Mouse (Mus musculus): ENCODE measurements at regions not wholly inside any gene's neighbourhood (a gene's known extent, or its start where the extent isn't known, plus 50 kb on each side); places are given as distances from the start of the nearest gene placed in this dataset.

GRCm38 (mm10) chr1:177584302-177584886 lies 142.2 kb downstream of the Zbtb18 start:
- no peaks in the 10 kb centered on the region for H3K27me3 ChIP-seq (ENCODE audit: control insufficient read depth, insufficient read depth, low read length)
- no peaks in the 10 kb centered on the region for H3K4me1 ChIP-seq (ENCODE audit: control insufficient read depth, insufficient read depth, low read length)
- no peak overlapping the region for H3K4me3 ChIP-seq (ENCODE audit: low read length)
- H3K9ac ChIP-seq (ENCODE audit: low read depth, low read length): no peak overlapping the region
- H3K27ac ChIP-seq (ENCODE audit: low read depth, low read length): no peak overlapping the region
- no peaks in the 10 kb centered on the region for H3K36me3 ChIP-seq (ENCODE audit: control insufficient read depth, insufficient read depth, low read length)
- peaks cover 10% of the 10 kb centered on the region for H3K9me3 ChIP-seq (ENCODE audit: control insufficient read depth, low read length)
- H3K4me2 ChIP-seq (replicated peaks; ENCODE audit: low read depth, low read length): no peak overlapping the region
- 30% methylated on average over 5 of the region's 5 CpGs for WGBS
- ATAC-seq (ENCODE audit: low FRiP score, low TSS enrichment): peak; percentile 90

- H3K9ac ChIP-seq (ENCODE audit: low read depth, low read length): no peak overlapping the region
- no peak overlapping the region for H3K27ac ChIP-seq (ENCODE audit: low read depth, low read length)
- ATAC-seq (ENCODE audit: low FRiP score, low TSS enrichment): no peak
- no peaks in the 10 kb centered on the region for H3K27me3 ChIP-seq (ENCODE audit: control insufficient read depth, insufficient read depth, low read length)
- H3K4me2 ChIP-seq (replicated peaks; ENCODE audit: low read depth, low read length): no peak overlapping the region
- H3K9me3 ChIP-seq (ENCODE audit: control insufficient read depth, low read length): peaks cover 10% of the 10 kb centered on the region
- no peaks in the 10 kb centered on the region for H3K4me1 ChIP-seq (ENCODE audit: control insufficient read depth, insufficient read depth, low read length)
- no peaks in the 10 kb centered on the region for H3K36me3 ChIP-seq (ENCODE audit: control insufficient read depth, insufficient read depth, low read length)
- 83% methylated on average over 2 of the region's 2 CpGs for WGBS
- H3K4me3 ChIP-seq (ENCODE audit: low read length): no peak overlapping the region
Observed at GRCm38 (mm10) chr1:177585320-177585719, 143.2 kb downstream of the Zbtb18 start.

GRCm38 (mm10) chr1:177589034-177589433 lies 140.6 kb upstream of the 1700016C15Rik start:
- 80% methylated on average over 7 of the region's 7 CpGs for WGBS
- no peak overlapping the region for H3K4me3 ChIP-seq (ENCODE audit: low read length)
- H3K36me3 ChIP-seq (ENCODE audit: control insufficient read depth, insufficient read depth, low read length): no peaks in the 10 kb centered on the region
- H3K27ac ChIP-seq (ENCODE audit: low read depth, low read length): no peak overlapping the region
- H3K4me2 ChIP-seq (replicated peaks; ENCODE audit: low read depth, low read length): no peak overlapping the region
- no peaks in the 10 kb centered on the region for H3K27me3 ChIP-seq (ENCODE audit: control insufficient read depth, insufficient read depth, low read length)
- H3K9me3 ChIP-seq (ENCODE audit: control insufficient read depth, low read length): no peaks in the 10 kb centered on the region
- ATAC-seq (ENCODE audit: low FRiP score, low TSS enrichment): no peak
- no peaks in the 10 kb centered on the region for H3K4me1 ChIP-seq (ENCODE audit: control insufficient read depth, insufficient read depth, low read length)
- H3K9ac ChIP-seq (ENCODE audit: low read depth, low read length): no peak overlapping the region

GRCm38 (mm10) chr1:177589656-177590055 lies 140.0 kb upstream of the 1700016C15Rik start:
- Histone ChIP-seq H3K27ac (ENCODE audit: low read depth, low read length) (no peak overlapping the region), H3K9me3 (ENCODE audit: control insufficient read depth, low read length) (no peaks in the 10 kb centered on the region), H3K4me3 (ENCODE audit: low read length) (no peak overlapping the region), H3K9ac (ENCODE audit: low read depth, low read length) (no peak overlapping the region), H3K4me2 (replicated peaks; ENCODE audit: low read depth, low read length) (no peak overlapping the region), H3K27me3 (ENCODE audit: control insufficient read depth, insufficient read depth, low read length) (no peaks in the 10 kb centered on the region), H3K4me1 (ENCODE audit: control insufficient read depth, insufficient read depth, low read length) (no peaks in the 10 kb centered on the region), H3K36me3 (ENCODE audit: control insufficient read depth, insufficient read depth, low read length) (no peaks in the 10 kb centered on the region)
- no peak for ATAC-seq (ENCODE audit: low FRiP score, low TSS enrichment)
- WGBS: 65% methylated on average over 4 of the region's 4 CpGs

- no peaks in the 10 kb centered on the region for H3K4me1 ChIP-seq (ENCODE audit: control insufficient read depth, insufficient read depth, low read length)
- H3K27me3 ChIP-seq (ENCODE audit: control insufficient read depth, insufficient read depth, low read length): no peaks in the 10 kb centered on the region
- H3K4me3 ChIP-seq (ENCODE audit: low read length): no peak overlapping the region
- no peak for ATAC-seq (ENCODE audit: low FRiP score, low TSS enrichment)
- H3K27ac ChIP-seq (ENCODE audit: low read depth, low read length): no peak overlapping the region
- no peaks in the 10 kb centered on the region for H3K36me3 ChIP-seq (ENCODE audit: control insufficient read depth, insufficient read depth, low read length)
- no peak overlapping the region for H3K9ac ChIP-seq (ENCODE audit: low read depth, low read length)
- no peaks in the 10 kb centered on the region for H3K9me3 ChIP-seq (ENCODE audit: control insufficient read depth, low read length)
- no peak overlapping the region for H3K4me2 ChIP-seq (replicated peaks; ENCODE audit: low read depth, low read length)
- 91% methylated on average over 3 of the region's 3 CpGs for WGBS
Observed at GRCm38 (mm10) chr1:177591742-177592141, 137.9 kb upstream of the 1700016C15Rik start.

- H3K4me2 ChIP-seq (replicated peaks; ENCODE audit: low read depth, low read length): no peak overlapping the region
- H3K27me3 ChIP-seq (ENCODE audit: control insufficient read depth, insufficient read depth, low read length): no peaks in the 10 kb centered on the region
- H3K4me3 ChIP-seq (ENCODE audit: low read length): no peak overlapping the region
- 96% methylated on average over 9 of the region's 9 CpGs for WGBS
- H3K4me1 ChIP-seq (ENCODE audit: control insufficient read depth, insufficient read depth, low read length): no peaks in the 10 kb centered on the region
- no peak overlapping the region for H3K9ac ChIP-seq (ENCODE audit: low read depth, low read length)
- no peak for ATAC-seq (ENCODE audit: low FRiP score, low TSS enrichment)
- no peaks in the 10 kb centered on the region for H3K9me3 ChIP-seq (ENCODE audit: control insufficient read depth, low read length)
- no peaks in the 10 kb centered on the region for H3K36me3 ChIP-seq (ENCODE audit: control insufficient read depth, insufficient read depth, low read length)
- H3K27ac ChIP-seq (ENCODE audit: low read depth, low read length): no peak overlapping the region
Observed at GRCm38 (mm10) chr1:177592337-177592736, 137.3 kb upstream of the 1700016C15Rik start.

- ATAC-seq (ENCODE audit: low FRiP score, low TSS enrichment): no peak
- H3K4me1 ChIP-seq (ENCODE audit: control insufficient read depth, insufficient read depth, low read length): no peaks in the 10 kb centered on the region
- no peak overlapping the region for H3K9ac ChIP-seq (ENCODE audit: low read depth, low read length)
- H3K4me3 ChIP-seq (ENCODE audit: low read length): no peak overlapping the region
- H3K27ac ChIP-seq (ENCODE audit: low read depth, low read length): no peak overlapping the region
- H3K4me2 ChIP-seq (replicated peaks; ENCODE audit: low read depth, low read length): no peak overlapping the region
- H3K9me3 ChIP-seq (ENCODE audit: control insufficient read depth, low read length): no peaks in the 10 kb centered on the region
- no peaks in the 10 kb centered on the region for H3K36me3 ChIP-seq (ENCODE audit: control insufficient read depth, insufficient read depth, low read length)
- 92% methylated on average over 13 of the region's 13 CpGs for WGBS
- no peaks in the 10 kb centered on the region for H3K27me3 ChIP-seq (ENCODE audit: control insufficient read depth, insufficient read depth, low read length)
Observed at GRCm38 (mm10) chr1:177594341-177594740, 135.3 kb upstream of the 1700016C15Rik start.

GRCm38 (mm10) chr1:177595326-177595914 lies 134.2 kb upstream of the 1700016C15Rik start:
- Histone ChIP-seq H3K27ac (ENCODE audit: low read depth, low read length) (no peak overlapping the region), H3K9me3 (ENCODE audit: control insufficient read depth, low read length) (no peaks in the 10 kb centered on the region), H3K4me1 (ENCODE audit: control insufficient read depth, insufficient read depth, low read length) (no peaks in the 10 kb centered on the region), H3K4me2 (replicated peaks; ENCODE audit: low read depth, low read length) (no peak overlapping the region), H3K4me3 (ENCODE audit: low read length) (no peak overlapping the region), H3K9ac (ENCODE audit: low read depth, low read length) (no peak overlapping the region), H3K27me3 (ENCODE audit: control insufficient read depth, insufficient read depth, low read length) (no peaks in the 10 kb centered on the region), H3K36me3 (ENCODE audit: control insufficient read depth, insufficient read depth, low read length) (no peaks in the 10 kb centered on the region)
- 62% methylated on average over 7 of the region's 7 CpGs for WGBS
- no peak for ATAC-seq (ENCODE audit: low FRiP score, low TSS enrichment)

GRCm38 (mm10) chr1:177597036-177597435 lies 132.6 kb upstream of the 1700016C15Rik start:
- no peaks in the 10 kb centered on the region for H3K4me1 ChIP-seq (ENCODE audit: control insufficient read depth, insufficient read depth, low read length)
- H3K4me3 ChIP-seq (ENCODE audit: low read length): no peak overlapping the region
- no peaks in the 10 kb centered on the region for H3K36me3 ChIP-seq (ENCODE audit: control insufficient read depth, insufficient read depth, low read length)
- no peaks in the 10 kb centered on the region for H3K9me3 ChIP-seq (ENCODE audit: control insufficient read depth, low read length)
- H3K27me3 ChIP-seq (ENCODE audit: control insufficient read depth, insufficient read depth, low read length): no peaks in the 10 kb centered on the region
- no peak overlapping the region for H3K9ac ChIP-seq (ENCODE audit: low read depth, low read length)
- WGBS: 84% methylated on average over 4 of the region's 4 CpGs
- H3K4me2 ChIP-seq (replicated peaks; ENCODE audit: low read depth, low read length): no peak overlapping the region
- ATAC-seq (ENCODE audit: low FRiP score, low TSS enrichment): no peak
- no peak overlapping the region for H3K27ac ChIP-seq (ENCODE audit: low read depth, low read length)
